Mouse (Mus musculus): ENCODE data around the gene Slc41a1.

DNA sequence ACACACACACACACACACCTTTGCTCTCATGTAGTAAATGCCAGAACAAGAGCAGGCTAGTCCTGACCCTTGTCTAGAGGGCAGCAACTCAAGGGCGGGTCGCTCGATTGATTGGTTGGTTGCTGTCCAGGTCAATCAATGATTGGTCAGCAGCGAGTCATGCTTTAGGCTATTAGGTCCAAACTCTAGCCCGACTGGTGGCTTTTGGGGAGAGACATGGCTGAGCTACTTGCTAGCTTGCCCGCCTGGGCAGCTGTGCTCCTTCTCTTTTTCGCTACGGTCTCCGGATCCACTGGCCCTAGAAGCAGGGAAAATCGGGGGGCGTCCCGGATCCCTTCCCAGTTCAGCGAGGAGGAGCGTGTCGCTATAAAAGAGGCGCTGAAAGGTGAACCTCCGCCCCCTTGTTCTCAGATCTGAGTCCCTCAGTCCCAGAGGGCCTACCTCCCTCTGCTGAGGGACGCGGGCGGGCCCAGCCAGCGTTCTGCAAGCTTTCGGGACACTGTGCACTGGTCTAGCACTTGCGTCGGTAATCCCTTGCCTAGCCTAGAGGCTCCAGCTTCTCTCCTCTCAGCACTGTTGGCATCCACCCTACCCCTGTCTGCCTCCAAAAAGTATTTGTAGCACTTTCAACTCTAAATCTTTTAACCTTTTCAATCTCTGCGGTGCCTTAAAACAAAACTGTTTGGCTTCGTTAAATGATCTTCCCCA lies 29.9 kb upstream of the Slc41a1 start, which contains the start of gene Pm20d1:
- TF ChIP-seq CTCF (IDR thresholded peaks at IDR 0.05; ENCODE audit: extremely low read depth, insufficient read length, insufficient replicate concordance, low read depth, low read length): no peak
- peak; percentile 49; the same call in 1 of the 2 replicates for TF ChIP-seq POLR2A (IDR thresholded peaks at IDR 0.05; ENCODE audit: low read depth, low read length)

Data from small intestine, adult 2 months (tissue).